Mouse (Mus musculus): Measurements from ENCODE around the gene Cdk5r1. TPM values are rescaled to one million over a fixed set of nuclear protein-coding genes. Genes with fewer than 3 reads are reported as not detected.

The Cdk5r1 gene
- total RNA-seq, 2 experiments from 2014 or later: 218 to 227 TPM

DNA sequence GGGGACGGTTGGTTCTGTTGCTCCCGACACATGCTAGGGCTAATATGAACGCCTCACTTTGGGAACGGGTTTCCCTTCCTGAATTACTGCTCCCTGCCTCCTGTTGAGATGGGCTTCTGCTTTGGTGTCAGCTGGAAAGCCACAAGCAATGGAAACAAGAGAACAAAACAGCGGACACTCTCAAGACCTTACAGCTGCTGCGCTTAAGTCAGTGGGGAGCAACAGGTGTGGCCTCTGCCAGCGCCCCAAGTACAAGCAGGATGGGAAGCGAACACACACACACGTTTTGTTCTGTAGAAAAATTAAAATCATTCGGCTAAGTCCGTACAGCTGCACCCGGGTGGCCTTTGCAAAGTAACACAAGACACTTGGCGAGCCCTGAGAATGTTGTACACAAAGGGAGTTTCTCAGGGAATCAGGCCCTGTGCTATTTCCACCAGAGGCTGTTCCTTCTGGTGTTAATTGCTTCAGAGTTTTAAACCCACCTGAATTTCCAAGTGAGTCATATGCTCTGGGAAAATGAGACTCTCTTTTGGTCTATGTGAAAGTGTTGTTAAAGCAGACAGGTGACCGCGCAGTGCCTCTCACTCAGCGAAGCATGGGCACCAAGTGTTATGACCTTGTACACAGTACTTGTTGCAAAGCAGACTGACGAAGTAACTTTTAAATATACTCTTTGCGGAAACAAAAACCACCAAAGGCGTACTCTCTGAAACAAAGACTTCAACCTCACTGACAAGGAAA lies 35.7 kb downstream of the Cdk5r1 start:
- no peak for TF ChIP-seq CTCF (conservative IDR thresholded peaks at IDR 0.05)
- H3K4me3 ChIP-seq: no peak overlapping the region

DNA sequence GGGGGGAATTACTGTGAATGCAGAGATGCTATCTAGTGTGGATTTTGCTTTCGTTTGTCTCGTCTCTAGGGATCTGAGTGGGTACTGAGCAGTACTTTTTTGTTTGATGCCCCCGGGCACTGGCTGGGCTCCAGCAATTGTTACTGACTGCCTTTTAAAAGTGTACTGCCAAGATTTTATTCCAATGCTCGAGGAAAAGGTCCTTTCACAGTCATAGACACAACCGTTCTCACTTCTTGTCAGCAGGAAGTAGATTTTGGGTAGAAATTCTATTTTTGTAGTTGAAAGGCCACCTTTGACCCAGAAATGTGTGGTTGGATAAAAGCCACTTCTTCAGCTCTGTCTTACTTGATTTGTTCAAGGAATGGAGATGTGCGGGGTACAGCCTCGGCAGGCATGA lies 37.0 kb downstream of the Cdk5r1 start:
- peak in 1 of 2 experiments; percentile 9 for DNase-seq (ENCODE audit: low spot score in 2 of 2)
- no peak overlapping the region for H3K4me3 ChIP-seq
- no peak for TF ChIP-seq CTCF (conservative IDR thresholded peaks at IDR 0.05)
- no peak overlapping the region for H3K27ac ChIP-seq

More for the DNA sequence above, 35.7 kb downstream of the Cdk5r1 start:
- no peak overlapping the region for H3K27ac ChIP-seq
- no peak for DNase-seq (ENCODE audit: low spot score in 2 of 2)

DNA sequence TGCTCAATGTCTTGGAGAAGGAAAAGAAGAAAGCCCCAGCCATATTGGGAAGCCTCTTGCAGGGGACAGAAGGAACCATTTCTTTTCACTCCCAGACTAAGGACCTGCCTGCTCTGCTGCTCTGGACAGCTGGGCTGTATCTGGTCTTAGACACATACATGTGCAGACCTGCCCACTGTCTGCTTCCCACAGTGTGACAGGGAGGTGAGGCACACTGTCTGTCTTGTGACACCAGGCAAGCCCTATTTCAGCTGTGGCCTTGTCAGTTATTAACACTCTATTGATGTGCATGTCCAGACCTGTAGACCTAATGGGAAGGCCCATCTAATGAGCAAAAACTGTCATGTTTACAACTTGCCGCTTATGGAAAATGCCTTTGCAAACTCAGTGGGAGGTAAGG lies 38.5 kb downstream of the Cdk5r1 start:
- H3K27ac ChIP-seq: peak overlapping the region; percentile 83
- DNase-seq (ENCODE audit: low spot score in 2 of 2): peak in 1 of 2 experiments; percentile 8
- no peak overlapping the region for H3K4me3 ChIP-seq
- TF ChIP-seq CTCF (conservative IDR thresholded peaks at IDR 0.05): no peak

DNA sequence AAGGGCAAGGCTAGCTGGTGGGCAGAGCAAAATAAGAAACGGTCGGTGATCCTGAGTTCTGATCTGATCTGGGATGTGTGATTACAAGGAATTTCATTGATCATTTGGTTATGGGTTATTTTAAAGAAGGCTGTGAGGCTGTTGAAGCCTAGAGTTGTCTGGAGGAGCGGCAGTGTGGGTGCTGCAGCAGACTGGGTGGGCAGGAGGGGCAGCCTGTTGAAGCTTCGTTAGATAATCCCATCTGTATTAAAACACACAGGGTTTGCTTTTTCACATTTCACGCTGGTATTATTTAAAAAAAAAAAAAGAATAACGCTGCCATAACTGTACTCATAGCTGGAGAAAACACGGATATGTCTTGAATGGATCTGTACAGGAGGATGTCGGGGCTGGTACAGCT lies 39.1 kb downstream of the Cdk5r1 start:
- peak; percentile 41 to 48 for DNase-seq (ENCODE audit: low spot score in 2 of 2)
- Histone ChIP-seq H3K27ac (peak overlapping the region; percentile 83), H3K4me3 (no peak overlapping the region)
- no peak for TF ChIP-seq CTCF (conservative IDR thresholded peaks at IDR 0.05)

DNA sequence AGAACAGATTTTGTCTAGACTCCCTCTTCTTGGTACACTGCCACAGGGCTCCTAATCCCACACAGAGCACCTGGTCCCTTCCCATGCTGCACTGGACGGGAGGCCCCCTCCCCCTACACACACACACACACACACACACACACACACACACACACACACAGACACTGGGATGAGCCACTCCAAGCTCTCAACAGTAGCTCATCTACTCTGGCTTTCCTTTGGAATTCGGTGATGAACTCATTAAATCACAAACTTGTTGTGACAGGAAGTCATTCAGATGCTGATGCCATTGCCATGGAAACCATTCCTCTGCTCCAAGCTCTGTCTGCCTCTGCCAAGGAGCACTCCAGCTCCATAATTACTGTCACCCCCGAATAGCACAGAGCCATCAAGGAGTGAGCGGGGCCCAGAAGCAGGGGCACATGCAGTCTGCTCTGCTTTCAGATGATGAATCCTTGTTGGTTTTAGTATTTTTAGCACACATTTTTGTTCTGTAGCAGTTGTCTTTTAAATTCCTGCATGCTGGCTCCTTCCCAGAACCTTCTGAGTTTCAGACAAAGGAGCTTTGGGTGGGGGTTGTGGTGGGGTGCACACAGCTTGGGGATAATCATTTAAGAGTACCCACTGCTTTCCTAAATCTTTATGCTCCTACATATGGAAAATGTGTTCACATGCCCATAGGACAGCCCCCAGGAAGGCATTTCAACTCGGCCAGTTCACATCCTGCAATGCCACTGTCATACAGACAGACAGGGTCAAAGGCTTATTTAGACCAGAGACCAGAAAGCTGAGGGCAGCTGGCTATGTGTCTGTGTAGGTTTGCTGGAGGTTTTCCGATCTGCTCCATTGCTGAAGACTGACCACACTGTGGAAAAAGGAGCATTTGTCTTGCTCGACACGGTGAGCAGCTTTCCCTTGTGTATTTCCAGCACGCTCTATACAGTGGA lies 41.9 kb downstream of the Cdk5r1 start:
- DNase-seq (ENCODE audit: low spot score in 2 of 2): peak; percentile 63 to 89
- Histone ChIP-seq H3K4me3 (no peak overlapping the region), H3K27ac (peak overlapping the region; percentile 93)
- no peak for TF ChIP-seq CTCF (conservative IDR thresholded peaks at IDR 0.05)

DNA sequence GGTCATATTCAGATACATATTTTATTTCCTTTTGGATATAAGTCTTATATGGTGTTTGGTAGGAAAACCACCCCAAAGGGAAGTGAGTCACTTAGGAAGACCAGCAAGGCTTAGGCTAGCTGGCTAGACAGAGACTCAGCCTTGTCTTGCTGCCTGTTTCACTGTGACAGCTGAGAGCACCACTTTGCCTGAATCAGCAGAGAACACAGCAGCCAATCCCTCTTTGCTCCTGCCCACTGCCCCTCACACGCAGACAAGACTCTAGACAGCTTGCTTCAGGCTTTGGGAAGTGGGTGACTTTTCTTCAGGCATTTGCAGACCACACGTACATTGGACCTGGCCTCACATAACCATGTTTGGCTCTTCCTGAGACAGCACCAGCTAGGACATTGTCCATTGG lies 44.3 kb downstream of the Cdk5r1 start:
- Histone ChIP-seq H3K27ac (peak overlapping the region; percentile 64; the same call in 1 of the 2 replicates), H3K4me3 (no peak overlapping the region)
- TF ChIP-seq CTCF (conservative IDR thresholded peaks at IDR 0.05): no peak
- peak in 1 of 2 experiments; percentile 10 for DNase-seq (ENCODE audit: low spot score in 2 of 2)

DNA sequence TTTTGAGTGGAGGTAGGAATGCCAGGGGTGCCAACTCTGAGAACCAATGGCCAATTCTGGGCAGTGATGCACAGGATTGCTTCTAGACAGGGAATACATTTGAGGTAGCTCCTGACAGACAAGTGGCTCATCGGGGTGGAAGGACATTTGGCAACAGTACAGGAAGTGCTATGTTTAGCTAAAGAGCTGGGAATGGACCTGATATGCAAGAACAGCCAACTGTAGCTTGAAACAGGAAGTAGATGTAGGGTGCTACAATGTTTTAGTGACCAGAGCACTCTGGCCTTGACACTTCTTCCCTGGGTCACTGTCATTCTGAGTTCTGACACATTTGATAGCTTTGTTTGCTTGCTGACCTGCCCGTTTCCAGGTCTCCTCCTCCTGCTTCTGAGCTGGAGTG lies 46.0 kb downstream of the Cdk5r1 start:
- peak in 1 of 2 experiments; percentile 3 for DNase-seq (ENCODE audit: low spot score in 2 of 2)
- no peak for TF ChIP-seq CTCF (conservative IDR thresholded peaks at IDR 0.05)
- Histone ChIP-seq H3K4me3 (no peak overlapping the region), H3K27ac (peak overlapping the region; percentile 64; the same call in 1 of the 2 replicates)

DNA sequence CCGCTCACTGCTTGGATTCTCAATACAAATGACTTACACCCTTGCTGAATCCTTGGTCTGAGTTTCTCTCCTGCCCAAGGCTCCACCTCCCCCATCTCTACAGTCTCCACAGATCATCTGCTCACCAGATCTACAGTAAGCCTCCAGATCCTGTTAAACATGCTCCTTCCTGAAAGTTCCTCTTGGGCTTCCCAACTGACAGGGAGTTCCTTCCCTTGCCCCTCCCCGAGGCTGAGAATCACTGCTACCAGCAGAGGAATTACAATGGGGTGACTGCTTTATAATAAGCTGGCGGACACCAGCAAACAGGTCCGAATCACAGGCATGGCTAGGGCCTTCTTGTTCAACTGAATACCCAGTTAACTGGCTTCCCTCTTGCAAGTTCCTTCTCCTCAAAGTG lies 46.6 kb downstream of the Cdk5r1 start:
- peak in 1 of 2 experiments; percentile 7 for DNase-seq (ENCODE audit: low spot score in 2 of 2)
- no peak for TF ChIP-seq CTCF (conservative IDR thresholded peaks at IDR 0.05)
- H3K27ac ChIP-seq: peak overlapping the region; percentile 64
- no peak overlapping the region for H3K4me3 ChIP-seq

DNA sequence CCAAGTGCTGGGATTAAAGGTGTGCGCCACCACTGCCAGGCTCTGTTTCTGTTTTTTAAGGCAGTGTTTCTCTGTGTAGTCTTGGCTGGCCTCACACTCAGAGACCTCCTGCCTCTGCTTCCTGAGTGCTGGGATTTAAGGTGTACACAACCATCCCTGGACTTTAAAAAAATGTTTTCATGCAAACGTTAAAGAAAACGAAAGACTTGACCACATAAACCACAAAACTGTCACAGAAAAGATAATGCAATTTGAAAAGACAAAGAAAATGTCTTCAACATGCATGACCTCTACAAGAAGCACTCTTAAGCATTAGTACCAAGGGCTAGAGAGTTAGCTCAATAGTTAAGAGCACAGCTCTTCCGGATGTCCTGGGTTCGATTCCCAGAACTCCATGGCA lies 47.4 kb downstream of the Cdk5r1 start:
- TF ChIP-seq CTCF (conservative IDR thresholded peaks at IDR 0.05): no peak
- Histone ChIP-seq H3K27ac (peak overlapping the region; percentile 10; the same call in 1 of the 2 replicates), H3K4me3 (no peak overlapping the region)
- DNase-seq (ENCODE audit: low spot score in 2 of 2): no peak

DNA sequence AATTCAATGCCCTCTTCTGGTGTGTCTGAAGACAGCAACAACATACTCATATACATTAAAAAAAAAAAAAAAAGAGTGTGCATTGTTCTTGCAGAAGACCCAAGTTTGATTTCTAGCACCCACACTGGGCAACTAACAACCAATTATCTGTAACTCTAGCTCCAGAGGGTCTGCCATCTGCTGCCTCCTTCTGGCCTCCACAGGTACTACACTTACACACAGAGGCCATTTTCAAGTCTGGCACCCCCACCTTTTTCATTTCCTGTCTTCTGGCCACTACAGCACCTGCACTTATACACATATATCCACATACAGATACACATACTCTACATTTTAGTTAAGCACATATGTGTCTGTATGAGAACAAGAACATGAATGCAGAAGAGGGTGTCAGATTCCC lies 50.9 kb downstream of the Cdk5r1 start:
- peak in 1 of 2 experiments; percentile 4 for DNase-seq (ENCODE audit: low spot score in 2 of 2)
- no peak overlapping the region for H3K27ac ChIP-seq
- TF ChIP-seq CTCF (conservative IDR thresholded peaks at IDR 0.05): peak; percentile 59
- no peak overlapping the region for H3K4me3 ChIP-seq

DNA sequence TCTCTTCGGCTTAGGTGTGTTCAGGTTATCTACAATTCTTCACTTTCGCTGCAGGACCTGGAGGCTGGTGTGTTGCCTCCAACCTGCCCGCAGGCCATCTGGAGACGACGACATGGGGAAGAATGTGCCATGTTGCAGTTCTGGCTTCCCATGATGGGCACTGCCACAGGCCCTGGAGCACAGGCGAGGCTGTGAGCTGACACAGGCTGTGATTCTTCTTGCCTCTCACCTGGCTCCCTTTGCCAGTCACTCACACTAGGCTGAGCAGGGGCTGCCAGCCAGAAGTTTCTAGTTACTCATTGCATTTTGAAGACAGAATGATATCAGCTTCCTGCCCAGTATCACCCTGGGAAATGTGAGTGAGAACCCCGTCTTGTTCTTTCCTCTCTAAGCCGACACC lies 52.3 kb downstream of the Cdk5r1 start:
- Histone ChIP-seq H3K4me3 (no peak overlapping the region), H3K27ac (no peak overlapping the region)
- TF ChIP-seq CTCF (conservative IDR thresholded peaks at IDR 0.05): no peak
- peak in 1 of 2 experiments; percentile 3 for DNase-seq (ENCODE audit: low spot score in 2 of 2)

Other genes starting within 250 kb of the Cdk5r1 start
- 10 to 100 TPM; 27.2 to 27.6 TPM for gene Rhbdl3, start 176.1 kb upstream of the Cdk5r1 start, total RNA-seq (2021)
- gene 5730455P16Rik, start 99.0 kb upstream of the Cdk5r1 start, total RNA-seq (2021): 10 to 100 TPM; 51.3 to 53.0 TPM
- 100 to 1,000 TPM; 151 to 152 TPM for gene Zfp207, start 93.7 kb upstream of the Cdk5r1 start, total RNA-seq (2021)
- gene Psmd11, start 48.4 kb upstream of the Cdk5r1 start, total RNA-seq (2021): 100 to 1,000 TPM in 1 of 2 experiments, 10 to 100 TPM in 1; 93.8 to 101 TPM

Measured in layer of hippocampus, adult 2 months (tissue).